14 mouse cellular contexts compared by ENCODE assay signal in the genomic region with DNA sequence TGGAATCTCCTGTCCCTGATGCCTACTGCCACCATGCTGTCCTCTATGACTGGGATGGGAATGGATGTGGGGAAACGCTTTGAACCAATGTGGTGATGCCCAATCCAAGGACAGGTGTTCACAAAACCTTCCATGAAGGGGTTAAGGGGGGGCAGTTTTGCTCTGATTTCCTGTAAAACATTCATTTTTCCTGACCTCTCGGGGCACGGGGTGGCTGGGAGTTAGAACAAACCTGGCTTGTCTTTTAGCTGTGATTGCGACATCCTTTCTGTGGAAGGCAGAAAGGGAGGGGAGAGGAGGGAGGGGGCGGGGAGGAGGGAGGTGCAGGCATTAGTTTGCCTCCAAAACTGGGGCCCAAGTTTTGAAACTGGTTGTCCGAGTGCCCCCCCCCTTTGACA. TPM values are rescaled to one million over a fixed set of nuclear protein-coding genes. Genes with fewer than 3 reads are reported as not detected.
A peak's percentile ranks its signal among the peaks of the same experiment; 100 is the strongest.
DNase-seq lines count a peak whose midpoint lies in the region; ATAC-seq and TF ChIP-seq lines count a peak whose summit lies in the region.
"Had no signal": no experiment of that assay in that cellular context is flagged by ENCODE, and none has a peak within 500 bp of the region (broad histone marks: within the 10 kb centered on the region; RNA-seq: fewer than 3 reads in every experiment).

No protein-coding gene starts in this region.

- H3K4me3 ChIP-seq in lung, embryonic 14.5 days (ENCODE audit: low read depth, low read length), result no peak overlapping the region
- H3K4me3 ChIP-seq: heart, embryonic 13.5 days; hindbrain, embryonic 13.5 days had no signal

- ATAC-seq in lung, embryonic 14.5 days (ENCODE audit: insufficient read depth), result no peak

- H3K27ac ChIP-seq in lung, embryonic 14.5 days (ENCODE audit: low read depth), result no peak overlapping the region
- H3K27ac ChIP-seq: heart, embryonic 13.5 days; hindbrain, embryonic 13.5 days had no signal

- H3K36me3 ChIP-seq in lung, embryonic 14.5 days (ENCODE audit: insufficient read depth), result peaks cover 12% of the 10 kb centered on the region

- intact Hi-C loops in gastrocnemius, postnatal 36 days (cut with DNase I), result no loop called here

- H3K4me1 ChIP-seq in lung, embryonic 14.5 days (ENCODE audit: insufficient read depth), result no peaks in the 10 kb centered on the region
- H3K4me1 ChIP-seq: heart, embryonic 13.5 days had no signal

- no peak for TF ChIP-seq CTCF in lung, embryonic 14.5 days (IDR thresholded peaks at IDR 0.05; ENCODE audit: low read depth)

- no peak overlapping the region for H3K4me2 ChIP-seq in lung, embryonic 14.5 days
- H3K4me2 ChIP-seq: heart, embryonic 13.5 days; hindbrain, embryonic 13.5 days had no signal

- WGBS in lung, embryonic 14.5 days, result 35% methylated on average over 6 of the region's 6 CpGs

- DNase-seq in gastrocnemius, adult 18-20 months (ENCODE audit: low spot score), result peak; percentile 55
- DNase-seq in gastrocnemius, postnatal 36 days, result no peak
- DNase-seq in urinary bladder, postnatal 36 days (ENCODE audit: low spot score in 2 of 2), result peak; percentile 15 to 40
- DNase-seq in urinary bladder, postnatal 10 days (ENCODE audit: low spot score), result no peak
- DNase-seq in lung, embryonic 14.5 days, result peak; percentile 44
- DNase-seq in yolk sac, embryonic 10.5 days (ENCODE audit: low spot score), result peak; percentile 80
- no peak for DNase-seq in retina, embryonic 14.5 days (ENCODE audit: low spot score)
- DNase-seq in gastrocnemius, adult 8-10 months (ENCODE audit: low spot score in 2 of 2), result no peak
- DNase-seq: cerebellum, postnatal 14 days; midbrain, embryonic 14.5 days had no signal

- no peak overlapping the region for H3K9ac ChIP-seq in lung, embryonic 14.5 days
- H3K9ac ChIP-seq: heart, embryonic 13.5 days; hindbrain, embryonic 13.5 days had no signal

- H3K27me3 ChIP-seq in lung, embryonic 14.5 days (ENCODE audit: insufficient read depth, low read length), result no peaks in the 10 kb centered on the region

- H3K9me3 ChIP-seq in lung, embryonic 14.5 days (ENCODE audit: low read depth, low read length), result no peaks in the 10 kb centered on the region
- H3K9me3 ChIP-seq: heart, embryonic 13.5 days; hindbrain, embryonic 13.5 days had no signal

RNA-seq across cellular contexts. Expression of gene C3, which starts 2.8 kb away (rescaled TPM):
- 10 to 100 TPM; 23.2 to 26.2 TPM for total RNA-seq in gastrocnemius, adult 18-20 months (2021)
- 10 to 100 TPM; 11.8 TPM for total RNA-seq in gastrocnemius, postnatal 36 days (2021)
- polyA plus RNA-seq in lung, embryonic 14.5 days (2014; fragmentation: Nextera tagmentation; extraction: Ambion mirVana), result 0.64 and 0.67 TPM in 2 replicates
- total RNA-seq in gastrocnemius, adult 8-10 months (2022), result 10 to 100 TPM in 3 of 4 experiments, 1 to 10 TPM in 1; 8.4 to 33.5 (median 14.9) TPM

RNA-seq across cellular contexts. Expression of gene Gpr108, which starts 17.5 kb away (rescaled TPM):
- 10 to 100 TPM; 22.6 to 25.4 TPM for total RNA-seq in gastrocnemius, adult 18-20 months (2021)
- 10 to 100 TPM; 20.5 to 22.6 TPM for total RNA-seq in gastrocnemius, postnatal 36 days (2021)
- 30.8 and 33.9 TPM in 2 replicates for polyA plus RNA-seq in lung, embryonic 14.5 days (2014; fragmentation: Nextera tagmentation; extraction: Ambion mirVana)
- total RNA-seq in gastrocnemius, adult 8-10 months (2022), result 10 to 100 TPM; 24.3 to 28.1 (median 26.3) TPM

RNA-seq across cellular contexts. Expression of gene Trip10, which starts 18.5 kb away (rescaled TPM):
- total RNA-seq in gastrocnemius, adult 18-20 months (2021), result 100 to 1,000 TPM; 142 to 174 TPM
- 100 to 1,000 TPM; 142 to 152 TPM for total RNA-seq in gastrocnemius, postnatal 36 days (2021)
- 39.9 and 40.3 TPM in 2 replicates for polyA plus RNA-seq in lung, embryonic 14.5 days (2014; fragmentation: Nextera tagmentation; extraction: Ambion mirVana)
- total RNA-seq in gastrocnemius, adult 8-10 months (2022), result 100 to 1,000 TPM; 169 to 191 (median 176) TPM

RNA-seq across cellular contexts. Expression of gene Tnfsf14, which starts 36.8 kb away (rescaled TPM):
- not detected for total RNA-seq in gastrocnemius, adult 18-20 months (2021)
- under 1 TPM in 1 of 2 experiments, not detected in 1; 0.18 TPM for total RNA-seq in gastrocnemius, postnatal 36 days (2021)
- 0.16 and 0.46 TPM in 2 replicates for polyA plus RNA-seq in lung, embryonic 14.5 days (2014; fragmentation: Nextera tagmentation; extraction: Ambion mirVana)
- not detected for total RNA-seq in gastrocnemius, adult 8-10 months (2022)
- total RNA-seq: left cerebral cortex, postnatal 10 days had no signal
- polyA plus RNA-seq: midbrain, embryonic 14.5 days; testis, adult 2 months had no signal

RNA-seq across cellular contexts. Expression of gene Vav1, which starts 48.2 kb away (rescaled TPM):
- under 1 TPM; 0.32 to 0.71 TPM for total RNA-seq in gastrocnemius, adult 18-20 months (2021)
- total RNA-seq in gastrocnemius, postnatal 36 days (2021), result 1 to 10 TPM in 1 of 2 experiments, under 1 TPM in 1; 0.54 to 1.4 TPM
- 2.7 TPM in 2 replicates for polyA plus RNA-seq in lung, embryonic 14.5 days (2014; fragmentation: Nextera tagmentation; extraction: Ambion mirVana)
- under 1 TPM; 0.17 to 0.48 (median 0.32) TPM for total RNA-seq in gastrocnemius, adult 8-10 months (2022)

Comparison
In these comparisons a context has a peak if more than half of its experiments do, and no peak if none do; other contexts are left out.
1. DNase-seq: peak in gastrocnemius, adult 18-20 months (single experiment), urinary bladder, postnatal 36 days (2 of 2), lung, embryonic 14.5 days (single experiment) and yolk sac, embryonic 10.5 days (single experiment); none in gastrocnemius, postnatal 36 days (0 of 2), urinary bladder, postnatal 10 days (single experiment), retina, embryonic 14.5 days (single experiment) and gastrocnemius, adult 8-10 months (0 of 2).